Mouse (Mus musculus): Measurements from ENCODE around the gene N4bp2. TPM values are rescaled to one million over a fixed set of nuclear protein-coding genes. Genes with fewer than 3 reads are reported as not detected.
"Not testable (repeated sequence)": the region's sequence is repeated elsewhere in the genome, so short reads cannot be mapped to it uniquely, and the experiment has no call there.

N4bp2 gene
- polyA plus RNA-seq, 1 experiment, result 2.0 TPM

GRCm38 (mm10) chr5:65776166-65776565 lies 12.8 kb downstream of the N4bp2 start:
- no peak for TF ChIP-seq CTCF (IDR thresholded peaks at IDR 0.05; ENCODE audit: control insufficient read depth, insufficient read depth, insufficient read length)
- no peak for TF ChIP-seq MYOG (IDR thresholded peaks at IDR 0.05; ENCODE audit: control insufficient read depth, extremely low read depth, insufficient read length)
- TF ChIP-seq MYOD1 (IDR thresholded peaks at IDR 0.05; ENCODE audit: control insufficient read depth, insufficient read length, low read depth), result no peak
- no peak for TF ChIP-seq FOSL1 (IDR thresholded peaks at IDR 0.05; ENCODE audit: insufficient read depth, low read length, poor library complexity, severe bottlenecking)
- TF ChIP-seq USF1 (IDR thresholded peaks at IDR 0.05; ENCODE audit: low read depth), result no peak
- no peak for TF ChIP-seq CEBPB (IDR thresholded peaks at IDR 0.05; ENCODE audit: low read depth)
- TF ChIP-seq MAX (IDR thresholded peaks at IDR 0.05), result no peak
- no peaks in the 10 kb centered on the region for H3K36me3 ChIP-seq (ENCODE audit: control insufficient read depth, insufficient read depth)

GRCm38 (mm10) chr5:65776907-65777306 lies 13.6 kb downstream of the N4bp2 start:
- TF ChIP-seq MYOD1 (IDR thresholded peaks at IDR 0.05; ENCODE audit: control insufficient read depth, insufficient read length, low read depth), result no peak
- no peaks in the 10 kb centered on the region for H3K27me3 ChIP-seq (ENCODE audit: control insufficient read depth, insufficient read depth, insufficient read length)
- no peaks in the 10 kb centered on the region for H3K79me2 ChIP-seq (ENCODE audit: control insufficient read depth, insufficient read depth)
- no peak overlapping the region for H3ac ChIP-seq (ENCODE audit: control insufficient read depth, insufficient read length, low read depth)
- no peak overlapping the region for H3K4me3 ChIP-seq (ENCODE audit: insufficient read depth, poor library complexity, severe bottlenecking)
- no peaks in the 10 kb centered on the region for H3K79me3 ChIP-seq (ENCODE audit: low read depth)
- H3K36me3 ChIP-seq (ENCODE audit: control insufficient read depth, insufficient read depth), result no peaks in the 10 kb centered on the region

More at GRCm38 (mm10) chr5:65776166-65776565, 12.8 kb downstream of the N4bp2 start:
- Histone ChIP-seq H3K27me3 (ENCODE audit: control insufficient read depth, insufficient read depth, insufficient read length) (no peaks in the 10 kb centered on the region), H3K4me3 (ENCODE audit: insufficient read depth, poor library complexity, severe bottlenecking) (no peak overlapping the region), H3K79me3 (ENCODE audit: low read depth) (no peaks in the 10 kb centered on the region), H3ac (ENCODE audit: control insufficient read depth, insufficient read length, low read depth) (no peak overlapping the region), H3K79me2 (ENCODE audit: control insufficient read depth, insufficient read depth) (no peaks in the 10 kb centered on the region)

- not testable (repeated sequence) for H3K27me3 ChIP-seq (ENCODE audit: control insufficient read depth, insufficient read depth, insufficient read length); H3K36me3 ChIP-seq (ENCODE audit: control insufficient read depth, insufficient read depth); H3K79me3 ChIP-seq (ENCODE audit: low read depth); H3K79me2 ChIP-seq (ENCODE audit: control insufficient read depth, insufficient read depth); H3ac ChIP-seq (ENCODE audit: control insufficient read depth, insufficient read length, low read depth); H3K4me3 ChIP-seq (ENCODE audit: insufficient read depth, poor library complexity, severe bottlenecking)
Measured at GRCm38 (mm10) chr5:65778986-65779385, 15.7 kb downstream of the N4bp2 start.

- TF ChIP-seq MYOG (IDR thresholded peaks at IDR 0.05; ENCODE audit: control insufficient read depth, extremely low read depth, insufficient read length), result no peak
- TF ChIP-seq CEBPB (IDR thresholded peaks at IDR 0.05; ENCODE audit: low read depth), result no peak
- TF ChIP-seq USF1 (IDR thresholded peaks at IDR 0.05; ENCODE audit: low read depth), result no peak
- TF ChIP-seq FOSL1 (IDR thresholded peaks at IDR 0.05; ENCODE audit: insufficient read depth, low read length, poor library complexity, severe bottlenecking), result no peak
- no peak for TF ChIP-seq MAX (IDR thresholded peaks at IDR 0.05)
- H3K79me2 ChIP-seq (ENCODE audit: control insufficient read depth, insufficient read depth), result no peaks in the 10 kb centered on the region
- no peaks in the 10 kb centered on the region for H3K79me3 ChIP-seq (ENCODE audit: low read depth)
- no peak overlapping the region for H3ac ChIP-seq (ENCODE audit: control insufficient read depth, insufficient read length, low read depth)
- H3K36me3 ChIP-seq (ENCODE audit: control insufficient read depth, insufficient read depth), result no peaks in the 10 kb centered on the region
- H3K27me3 ChIP-seq (ENCODE audit: control insufficient read depth, insufficient read depth, insufficient read length), result no peaks in the 10 kb centered on the region
- H3K4me3 ChIP-seq (ENCODE audit: insufficient read depth, poor library complexity, severe bottlenecking), result no peak overlapping the region
Measured at GRCm38 (mm10) chr5:65779401-65780063, 16.2 kb downstream of the N4bp2 start.

- TF ChIP-seq FOSL1 (IDR thresholded peaks at IDR 0.05; ENCODE audit: insufficient read depth, low read length, poor library complexity, severe bottlenecking) (no peak), MYOG (IDR thresholded peaks at IDR 0.05; ENCODE audit: control insufficient read depth, extremely low read depth, insufficient read length) (no peak), MYOD1 (IDR thresholded peaks at IDR 0.05; ENCODE audit: control insufficient read depth, insufficient read length, low read depth) (no peak), MAX (IDR thresholded peaks at IDR 0.05) (no peak), CEBPB (IDR thresholded peaks at IDR 0.05; ENCODE audit: low read depth) (no peak), CTCF (IDR thresholded peaks at IDR 0.05; ENCODE audit: control insufficient read depth, insufficient read depth, insufficient read length) (no peak)
- Histone ChIP-seq H3K79me3 (ENCODE audit: low read depth) (no peaks in the 10 kb centered on the region), H3K27me3 (ENCODE audit: control insufficient read depth, insufficient read depth, insufficient read length) (no peaks in the 10 kb centered on the region), H3ac (ENCODE audit: control insufficient read depth, insufficient read length, low read depth) (no peak overlapping the region), H3K36me3 (ENCODE audit: control insufficient read depth, insufficient read depth) (peaks cover 3% of the 10 kb centered on the region), H3K79me2 (ENCODE audit: control insufficient read depth, insufficient read depth) (no peaks in the 10 kb centered on the region), H3K4me3 (ENCODE audit: insufficient read depth, poor library complexity, severe bottlenecking) (no peak overlapping the region)
Measured at GRCm38 (mm10) chr5:65781147-65781715, 17.9 kb downstream of the N4bp2 start.

GRCm38 (mm10) chr5:65781769-65782715 lies 18.7 kb downstream of the N4bp2 start:
- Histone ChIP-seq H3K4me3 (ENCODE audit: insufficient read depth, poor library complexity, severe bottlenecking) (no peak overlapping the region), H3K27me3 (ENCODE audit: control insufficient read depth, insufficient read depth, insufficient read length) (no peaks in the 10 kb centered on the region), H3K79me3 (ENCODE audit: low read depth) (no peaks in the 10 kb centered on the region), H3K79me2 (ENCODE audit: control insufficient read depth, insufficient read depth) (no peaks in the 10 kb centered on the region), H3K36me3 (ENCODE audit: control insufficient read depth, insufficient read depth) (peaks cover 5% of the 10 kb centered on the region), H3ac (ENCODE audit: control insufficient read depth, insufficient read length, low read depth) (no peak overlapping the region)
- TF ChIP-seq MYOG (IDR thresholded peaks at IDR 0.05; ENCODE audit: control insufficient read depth, extremely low read depth, insufficient read length) (no peak), MYOD1 (IDR thresholded peaks at IDR 0.05; ENCODE audit: control insufficient read depth, insufficient read length, low read depth) (no peak)

Measured in C2C12 (cell line).